18 mouse cellular contexts compared by ENCODE assay signal in genomic region chr16:54195205-54195604, GRCm38 (mm10).
DNase-seq lines count a peak whose midpoint lies in the region; ATAC-seq lines count a peak whose summit lies in the region.
"Had no signal": no experiment of that assay in that cellular context is flagged by ENCODE, and none has a peak within 500 bp of the region (broad histone marks: within the 10 kb centered on the region; RNA-seq: fewer than 3 reads in every experiment).

No protein-coding gene starts in this region.

- H3K27ac ChIP-seq in forebrain, embryonic 12.5 days = no peak overlapping the region
- no peak overlapping the region for H3K27ac ChIP-seq in forebrain, embryonic 10.5 days
- H3K27ac ChIP-seq in neural tube, embryonic 13.5 days (replicated peaks) = no peak overlapping the region
- H3K27ac ChIP-seq in neural tube, embryonic 15.5 days (replicated peaks) = no peak overlapping the region
- H3K27ac ChIP-seq in midbrain, embryonic 15.5 days = no peak overlapping the region
- H3K27ac ChIP-seq: embryonic facial prominence, embryonic 10.5 days; kidney, postnatal 0 days had no signal

- H3K27me3 ChIP-seq in forebrain, embryonic 12.5 days = no peaks in the 10 kb centered on the region
- H3K27me3 ChIP-seq in forebrain, embryonic 10.5 days (ENCODE audit: poor library complexity, severe bottlenecking) = no peaks in the 10 kb centered on the region
- H3K27me3 ChIP-seq in neural tube, embryonic 13.5 days = no peaks in the 10 kb centered on the region
- no peaks in the 10 kb centered on the region for H3K27me3 ChIP-seq in neural tube, embryonic 15.5 days (replicated peaks)
- no peaks in the 10 kb centered on the region for H3K27me3 ChIP-seq in midbrain, embryonic 15.5 days (replicated peaks)

- DNase-seq in forebrain, embryonic 10.5 days (ENCODE audit: extremely low spot score, low spot score) = no peak
- DNase-seq in adrenal gland, adult (ENCODE audit: inconsistent age in 2 of 2, low spot score in 1 of 2) = no peak
- DNase-seq: cerebellum, adult 8-10 months; gastrocnemius, postnatal 14 days; kidney, adult 18-20 months; lung, adult 18-20 months; lung, postnatal 14 days had no signal

- peak; percentile 86; the same call in 1 of the 2 replicates for ATAC-seq in forebrain, embryonic 12.5 days (ENCODE audit: low FRiP score)
- 0 out of 2 replicates have a peak, but pooled peaks have one; percentile 56 for ATAC-seq in neural tube, embryonic 13.5 days (ENCODE audit: low read depth)
- no peak; the same call in 1 of the 2 replicates for ATAC-seq in neural tube, embryonic 15.5 days (ENCODE audit: low FRiP score)
- ATAC-seq in midbrain, embryonic 15.5 days (replicated peaks) = peak; percentile 50
- ATAC-seq in erythroblast, adult 5-6 weeks (replicated peaks; ENCODE audit: low FRiP score, poor library complexity, severe bottlenecking) = no peak
- ATAC-seq: activated CD4-positive, CD25-positive, alpha-beta regulatory T cell, adult 4 months; CD4-positive, CD25-positive, alpha-beta regulatory T cell, adult 4 months had no signal

- no peak overlapping the region for H3K4me2 ChIP-seq in forebrain, embryonic 12.5 days
- H3K4me2 ChIP-seq in neural tube, embryonic 13.5 days = no peak overlapping the region
- no peak overlapping the region for H3K4me2 ChIP-seq in neural tube, embryonic 15.5 days
- H3K4me2 ChIP-seq in midbrain, embryonic 15.5 days = no peak overlapping the region
- H3K4me2 ChIP-seq: liver, embryonic 11.5 days had no signal

- H3K36me3 ChIP-seq in forebrain, embryonic 12.5 days (replicated peaks) = no peaks in the 10 kb centered on the region
- H3K36me3 ChIP-seq in forebrain, embryonic 10.5 days (replicated peaks) = no peaks in the 10 kb centered on the region
- no peaks in the 10 kb centered on the region for H3K36me3 ChIP-seq in neural tube, embryonic 13.5 days
- no peaks in the 10 kb centered on the region for H3K36me3 ChIP-seq in neural tube, embryonic 15.5 days
- no peaks in the 10 kb centered on the region for H3K36me3 ChIP-seq in midbrain, embryonic 15.5 days (replicated peaks)
- H3K36me3 ChIP-seq: embryonic facial prominence, embryonic 10.5 days had no signal

- no peaks in the 10 kb centered on the region for H3K9me3 ChIP-seq in forebrain, embryonic 12.5 days
- no peaks in the 10 kb centered on the region for H3K9me3 ChIP-seq in forebrain, embryonic 10.5 days
- H3K9me3 ChIP-seq in neural tube, embryonic 13.5 days = no peaks in the 10 kb centered on the region
- no peaks in the 10 kb centered on the region for H3K9me3 ChIP-seq in neural tube, embryonic 15.5 days (replicated peaks)
- no peaks in the 10 kb centered on the region for H3K9me3 ChIP-seq in midbrain, embryonic 15.5 days
- H3K9me3 ChIP-seq: embryonic facial prominence, embryonic 10.5 days had no signal

- WGBS in forebrain, embryonic 12.5 days = 23% methylated on average over 3 of the region's 3 CpGs
- WGBS in forebrain, embryonic 10.5 days = 40% methylated on average over 3 of the region's 3 CpGs
- 44% methylated on average over 3 of the region's 3 CpGs for WGBS in neural tube, embryonic 13.5 days
- WGBS in neural tube, embryonic 15.5 days = 36% methylated on average over 3 of the region's 3 CpGs
- WGBS in midbrain, embryonic 15.5 days = 42% methylated on average over 3 of the region's 3 CpGs

- H3K9ac ChIP-seq in forebrain, embryonic 12.5 days = no peak overlapping the region
- no peak overlapping the region for H3K9ac ChIP-seq in neural tube, embryonic 13.5 days
- H3K9ac ChIP-seq in neural tube, embryonic 15.5 days (replicated peaks) = no peak overlapping the region
- no peak overlapping the region for H3K9ac ChIP-seq in midbrain, embryonic 15.5 days

- H3K4me3 ChIP-seq in forebrain, embryonic 12.5 days (replicated peaks) = no peak overlapping the region
- H3K4me3 ChIP-seq in forebrain, embryonic 10.5 days = no peak overlapping the region
- no peak overlapping the region for H3K4me3 ChIP-seq in neural tube, embryonic 13.5 days
- H3K4me3 ChIP-seq in neural tube, embryonic 15.5 days (replicated peaks) = no peak overlapping the region
- H3K4me3 ChIP-seq in midbrain, embryonic 15.5 days = no peak overlapping the region
- H3K4me3 ChIP-seq: embryonic facial prominence, embryonic 10.5 days; myocyte had no signal

- H3K4me1 ChIP-seq in forebrain, embryonic 12.5 days = no peaks in the 10 kb centered on the region
- H3K4me1 ChIP-seq in forebrain, embryonic 10.5 days = no peaks in the 10 kb centered on the region
- H3K4me1 ChIP-seq in neural tube, embryonic 13.5 days (replicated peaks) = no peaks in the 10 kb centered on the region
- no peaks in the 10 kb centered on the region for H3K4me1 ChIP-seq in neural tube, embryonic 15.5 days
- no peaks in the 10 kb centered on the region for H3K4me1 ChIP-seq in midbrain, embryonic 15.5 days
- H3K4me1 ChIP-seq: embryonic facial prominence, embryonic 10.5 days had no signal

Comparison
In these comparisons a context has a peak if more than half of its experiments do, and no peak if none do; other contexts are left out.
1. ATAC-seq: peak in forebrain, embryonic 12.5 days (single experiment), neural tube, embryonic 13.5 days (single experiment) and midbrain, embryonic 15.5 days (single experiment); none in neural tube, embryonic 15.5 days (single experiment) and erythroblast, adult 5-6 weeks (single experiment).